Mouse (Mus musculus): ENCODE data around the gene Upk1b. TPM values are rescaled to one million over a fixed set of nuclear protein-coding genes. Genes with fewer than 3 reads are reported as not detected.
A peak's percentile ranks its signal among the peaks of the same experiment; 100 is the strongest.

Upk1b gene
- polyA plus RNA-seq, 1 experiment from 2014 or later: 18.0 TPM

DNA sequence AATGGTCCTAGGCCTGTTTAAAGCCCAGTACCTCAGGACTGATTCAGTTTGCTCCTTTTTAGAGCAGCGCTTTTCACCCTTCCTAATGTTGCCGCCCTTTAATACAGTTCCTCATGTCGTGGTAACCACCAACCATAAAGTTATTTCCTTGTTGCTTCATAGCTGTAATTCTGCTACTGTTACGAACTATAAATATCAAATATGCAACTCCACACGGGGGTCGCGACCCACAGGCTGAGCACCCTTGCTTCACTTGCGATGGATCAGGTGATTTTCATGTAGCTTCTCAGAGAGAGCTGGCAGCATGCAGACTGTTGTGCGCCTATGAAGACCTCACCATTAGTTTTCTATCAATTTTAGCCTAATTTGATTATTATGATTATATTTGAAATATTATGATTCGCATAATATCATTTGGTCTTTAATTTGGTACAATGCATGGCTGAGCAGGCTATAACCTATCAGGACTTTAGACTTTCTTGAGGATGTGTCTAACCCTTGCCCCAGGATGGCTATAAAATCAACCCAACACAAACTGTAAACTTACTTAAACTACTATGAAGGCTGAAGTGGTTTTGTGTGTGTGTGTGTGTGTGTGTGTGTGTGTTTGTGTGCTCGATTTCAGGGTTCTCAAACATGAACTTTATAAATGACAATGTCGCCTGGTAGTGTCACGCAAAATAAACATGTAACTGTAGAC is 58.8 kb downstream of the Upk1b start:
- H3K36me3 ChIP-seq (ENCODE audit: control insufficient read depth, insufficient read depth): no peaks in the 10 kb centered on the region
- no peaks in the 10 kb centered on the region for H3K27me3 ChIP-seq (ENCODE audit: control insufficient read depth, insufficient read depth, low read length)
- H3K27ac ChIP-seq (ENCODE audit: low read length): no peak overlapping the region
- WGBS: 77% methylated on average over 13 of the region's 13 CpGs
- H3K9me3 ChIP-seq (replicated peaks; ENCODE audit: control insufficient read depth, low read length): no peaks in the 10 kb centered on the region
- peak overlapping the region; percentile 75 for H3K9ac ChIP-seq (ENCODE audit: low read length)
- peak overlapping the region; percentile 83 for H3K4me2 ChIP-seq (ENCODE audit: low read depth, low read length)
- ATAC-seq (replicated peaks; ENCODE audit: extremely low read depth, insufficient read depth, low FRiP score): no peak
- peaks cover 7% of the 10 kb centered on the region for H3K4me1 ChIP-seq (ENCODE audit: control insufficient read depth, insufficient read depth, low read length)
- peak overlapping the region; percentile 69 for H3K4me3 ChIP-seq (ENCODE audit: low read length)

DNA sequence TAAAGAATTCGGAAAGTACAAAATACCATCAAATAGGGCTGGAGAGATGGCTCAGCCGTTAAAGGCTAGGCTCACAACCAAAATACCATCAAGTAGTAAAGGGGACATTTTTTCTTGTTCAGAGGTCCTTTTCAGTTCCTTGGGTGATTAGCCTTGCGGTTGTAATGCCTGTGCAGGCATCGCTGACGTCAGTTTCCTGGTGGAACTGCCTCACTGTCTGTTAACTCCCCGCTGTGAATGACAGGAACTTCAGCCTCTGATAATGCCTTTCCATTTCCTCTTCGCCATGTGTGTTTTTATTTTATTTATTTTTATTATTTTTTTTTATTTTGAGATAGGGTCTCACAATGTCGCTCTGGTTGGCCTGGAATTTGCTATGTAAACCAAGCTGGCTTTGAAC is 69.2 kb downstream of the Upk1b start:
- Histone ChIP-seq H3K4me2 (ENCODE audit: low read depth, low read length) (peak overlapping the region; percentile 19; the same call in 1 of the 2 replicates), H3K27ac (ENCODE audit: low read length) (peak overlapping the region; percentile 15; the same call in 1 of the 2 replicates), H3K9ac (ENCODE audit: low read length) (no peak overlapping the region), H3K4me3 (ENCODE audit: low read length) (no peak overlapping the region), H3K27me3 (ENCODE audit: control insufficient read depth, insufficient read depth, low read length) (no peaks in the 10 kb centered on the region), H3K36me3 (ENCODE audit: control insufficient read depth, insufficient read depth) (no peaks in the 10 kb centered on the region), H3K9me3 (replicated peaks; ENCODE audit: control insufficient read depth, low read length) (no peaks in the 10 kb centered on the region), H3K4me1 (ENCODE audit: control insufficient read depth, insufficient read depth, low read length) (peaks cover 2% of the 10 kb centered on the region; the same call in 1 of the 2 replicates)
- 36% methylated on average over 8 of the region's 8 CpGs for WGBS
- ATAC-seq (replicated peaks; ENCODE audit: extremely low read depth, insufficient read depth, low FRiP score): no peak; the same call in 1 of the 2 replicates

DNA sequence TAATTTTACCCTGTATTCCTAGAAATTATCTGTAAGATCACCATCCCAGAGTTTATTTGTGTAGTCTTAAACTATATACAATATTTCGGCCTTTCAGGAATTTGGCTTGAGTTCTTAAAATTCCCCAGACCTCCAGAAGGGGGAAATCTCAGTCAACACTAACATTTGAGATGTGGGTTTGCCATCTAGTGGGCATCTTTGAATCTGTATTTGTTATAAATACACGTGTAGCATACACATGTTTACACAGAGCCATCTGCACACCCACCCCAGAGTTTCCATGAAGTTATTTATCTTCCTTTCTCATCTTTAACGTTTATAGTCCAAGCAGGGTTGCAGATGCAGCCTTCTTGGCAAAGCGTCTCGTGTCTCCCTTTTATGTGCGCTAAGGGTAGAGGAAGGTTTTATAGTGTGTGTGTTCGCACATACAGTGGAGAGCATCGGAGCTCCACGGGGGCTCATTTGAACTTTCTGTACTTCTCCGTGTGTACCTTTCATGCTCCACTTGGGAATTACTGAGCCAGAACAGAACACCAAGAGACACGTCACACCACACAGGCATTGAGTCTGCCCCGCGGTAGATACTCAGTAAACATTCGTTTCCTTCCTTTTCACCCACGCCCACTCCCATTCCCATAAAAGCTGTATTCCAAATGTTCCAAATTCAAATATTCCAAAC is 70.4 kb downstream of the Upk1b start:
- Histone ChIP-seq H3K4me1 (ENCODE audit: control insufficient read depth, insufficient read depth, low read length) (peaks cover 2% of the 10 kb centered on the region; the same call in 1 of the 2 replicates), H3K27me3 (ENCODE audit: control insufficient read depth, insufficient read depth, low read length) (no peaks in the 10 kb centered on the region), H3K36me3 (ENCODE audit: control insufficient read depth, insufficient read depth) (no peaks in the 10 kb centered on the region), H3K27ac (ENCODE audit: low read length) (peak overlapping the region; percentile 68), H3K9me3 (replicated peaks; ENCODE audit: control insufficient read depth, low read length) (no peaks in the 10 kb centered on the region), H3K4me2 (ENCODE audit: low read depth, low read length) (peak overlapping the region; percentile 53), H3K4me3 (ENCODE audit: low read length) (peak overlapping the region; percentile 13), H3K9ac (ENCODE audit: low read length) (0 out of 2 replicates have a peak overlapping the region, but pooled peaks have one; percentile 8)
- ATAC-seq (replicated peaks; ENCODE audit: extremely low read depth, insufficient read depth, low FRiP score): peak; percentile 76
- 41% methylated on average over 15 of the region's 15 CpGs for WGBS

DNA sequence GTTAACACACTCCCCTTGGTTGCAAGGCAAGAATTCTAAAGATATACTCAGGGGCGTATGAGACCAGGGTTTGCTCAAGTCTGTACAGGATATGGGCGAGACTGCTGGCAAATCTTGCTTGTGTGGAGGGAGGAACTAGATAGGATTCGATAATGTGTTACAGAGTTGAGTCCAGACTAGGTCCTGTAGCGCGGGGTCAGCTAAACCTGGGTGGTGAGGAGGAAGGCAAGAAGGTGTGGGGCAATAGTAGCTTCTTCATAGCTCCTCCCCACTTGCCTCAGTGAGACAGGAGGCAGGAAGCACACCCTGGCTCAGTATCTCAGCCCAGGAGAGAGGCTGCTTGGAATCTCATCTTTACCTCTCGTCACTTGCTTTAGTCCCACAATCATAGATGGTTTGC is 71.0 kb downstream of the Upk1b start:
- Histone ChIP-seq H3K4me3 (ENCODE audit: low read length) (no peak overlapping the region), H3K27me3 (ENCODE audit: control insufficient read depth, insufficient read depth, low read length) (no peaks in the 10 kb centered on the region), H3K9me3 (replicated peaks; ENCODE audit: control insufficient read depth, low read length) (no peaks in the 10 kb centered on the region), H3K4me1 (ENCODE audit: control insufficient read depth, insufficient read depth, low read length) (peaks cover 2% of the 10 kb centered on the region; the same call in 1 of the 2 replicates), H3K36me3 (ENCODE audit: control insufficient read depth, insufficient read depth) (no peaks in the 10 kb centered on the region), H3K9ac (ENCODE audit: low read length) (no peak overlapping the region), H3K4me2 (ENCODE audit: low read depth, low read length) (no peak overlapping the region), H3K27ac (ENCODE audit: low read length) (0 out of 2 replicates have a peak overlapping the region, but pooled peaks have one; percentile 32)
- no peak for ATAC-seq (replicated peaks; ENCODE audit: extremely low read depth, insufficient read depth, low FRiP score)
- 65% methylated on average over 6 of the region's 6 CpGs for WGBS

DNA sequence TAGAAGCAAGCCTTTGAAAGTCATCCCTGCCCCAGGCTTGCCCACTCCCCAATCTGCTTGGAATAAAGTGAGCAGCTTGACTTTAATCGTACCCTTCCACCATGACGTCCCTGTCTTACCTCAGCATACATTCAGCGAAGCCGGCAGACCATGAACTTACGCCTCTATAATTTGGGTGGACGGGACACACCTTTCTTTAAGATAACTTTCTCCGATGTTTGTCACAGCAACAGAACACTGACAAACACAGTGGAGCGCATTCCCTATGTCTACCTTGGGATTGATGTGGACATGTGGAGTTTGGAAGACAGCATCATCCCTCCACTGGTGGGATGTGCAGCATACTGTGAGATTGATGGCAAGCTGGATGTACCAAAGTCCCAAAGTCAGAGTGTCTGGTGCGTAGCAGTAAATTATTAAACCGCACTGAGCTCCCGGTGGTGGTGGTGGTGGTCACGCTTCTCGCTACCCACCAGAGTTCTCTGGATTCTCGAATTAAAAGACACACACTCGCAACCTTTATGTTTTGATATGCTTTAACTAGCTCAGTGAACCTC is 71.5 kb downstream of the Upk1b start:
- Histone ChIP-seq H3K36me3 (ENCODE audit: control insufficient read depth, insufficient read depth) (no peaks in the 10 kb centered on the region), H3K27me3 (ENCODE audit: control insufficient read depth, insufficient read depth, low read length) (no peaks in the 10 kb centered on the region), H3K9ac (ENCODE audit: low read length) (no peak overlapping the region), H3K4me1 (ENCODE audit: control insufficient read depth, insufficient read depth, low read length) (peaks cover 2% of the 10 kb centered on the region; the same call in 1 of the 2 replicates), H3K27ac (ENCODE audit: low read length) (no peak overlapping the region), H3K9me3 (replicated peaks; ENCODE audit: control insufficient read depth, low read length) (no peaks in the 10 kb centered on the region), H3K4me2 (ENCODE audit: low read depth, low read length) (no peak overlapping the region), H3K4me3 (ENCODE audit: low read length) (no peak overlapping the region)
- ATAC-seq (replicated peaks; ENCODE audit: extremely low read depth, insufficient read depth, low FRiP score): no peak
- WGBS: 87% methylated on average over 15 of the region's 15 CpGs

DNA sequence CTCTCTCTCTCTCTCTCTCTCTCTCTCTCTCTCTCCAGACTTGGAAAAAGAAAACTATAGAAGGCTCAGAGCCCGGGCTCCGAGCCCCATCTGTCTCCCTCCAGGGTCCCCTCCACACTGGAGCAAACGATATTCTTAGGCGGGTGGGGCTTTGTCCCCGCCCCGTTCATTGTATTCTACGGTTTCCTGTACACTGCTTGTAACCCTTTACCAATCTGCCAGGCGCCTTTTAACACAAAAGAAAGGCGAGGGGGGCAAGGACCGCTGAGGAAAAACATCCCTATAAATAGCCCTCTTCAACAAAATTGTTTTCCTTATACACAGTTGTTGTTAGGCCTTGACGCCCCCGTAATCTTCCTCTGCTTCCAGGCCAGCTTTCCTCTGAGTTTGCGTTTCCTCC is 75.2 kb downstream of the Upk1b start:
- Histone ChIP-seq H3K27me3 (ENCODE audit: control insufficient read depth, insufficient read depth, low read length) (no peaks in the 10 kb centered on the region), H3K9ac (ENCODE audit: low read length) (no peak overlapping the region), H3K27ac (ENCODE audit: low read length) (peak overlapping the region; percentile 72), H3K4me2 (ENCODE audit: low read depth, low read length) (peak overlapping the region; percentile 28; the same call in 1 of the 2 replicates), H3K4me1 (ENCODE audit: control insufficient read depth, insufficient read depth, low read length) (peaks cover 2% of the 10 kb centered on the region; the same call in 1 of the 2 replicates), H3K9me3 (replicated peaks; ENCODE audit: control insufficient read depth, low read length) (no peaks in the 10 kb centered on the region), H3K4me3 (ENCODE audit: low read length) (no peak overlapping the region), H3K36me3 (ENCODE audit: control insufficient read depth, insufficient read depth) (no peaks in the 10 kb centered on the region)
- 48% methylated on average over 13 of the region's 13 CpGs for WGBS
- ATAC-seq (replicated peaks; ENCODE audit: extremely low read depth, insufficient read depth, low FRiP score): peak; percentile 73

DNA sequence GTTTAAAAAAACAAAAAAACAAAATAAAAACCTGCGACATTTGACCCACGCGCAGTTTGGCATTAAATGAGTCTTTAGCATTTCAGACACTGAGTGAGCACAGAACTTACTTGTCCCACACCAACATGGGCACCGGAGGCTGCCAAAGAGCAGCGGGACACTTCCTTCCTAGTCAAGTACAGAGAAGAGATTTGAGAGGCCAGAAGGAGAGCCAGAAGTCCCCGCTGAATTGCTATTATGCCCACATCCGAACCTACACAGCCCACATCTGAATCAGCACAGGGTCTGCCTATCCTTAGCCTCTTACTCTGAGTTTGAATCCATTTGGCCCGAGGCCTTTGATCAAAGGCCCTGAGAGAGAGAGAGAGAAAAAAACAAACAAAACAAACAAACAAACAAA is 75.9 kb downstream of the Upk1b start:
- Histone ChIP-seq H3K9me3 (replicated peaks; ENCODE audit: control insufficient read depth, low read length) (no peaks in the 10 kb centered on the region), H3K4me1 (ENCODE audit: control insufficient read depth, insufficient read depth, low read length) (peaks cover under 1% of the 10 kb centered on the region; the same call in 1 of the 2 replicates), H3K9ac (ENCODE audit: low read length) (peak overlapping the region; percentile 43; the same call in 1 of the 2 replicates), H3K27me3 (ENCODE audit: control insufficient read depth, insufficient read depth, low read length) (no peaks in the 10 kb centered on the region), H3K4me3 (ENCODE audit: low read length) (peak overlapping the region; percentile 8; the same call in 1 of the 2 replicates), H3K27ac (ENCODE audit: low read length) (peak overlapping the region; percentile 72), H3K36me3 (ENCODE audit: control insufficient read depth, insufficient read depth) (no peaks in the 10 kb centered on the region), H3K4me2 (ENCODE audit: low read depth, low read length) (peak overlapping the region; percentile 28; the same call in 1 of the 2 replicates)
- no peak for ATAC-seq (replicated peaks; ENCODE audit: extremely low read depth, insufficient read depth, low FRiP score)
- WGBS: 70% methylated on average over 8 of the region's 8 CpGs
